Mouse (Mus musculus): ENCODE measurements at regions not wholly inside any gene's neighbourhood (a gene's known extent, or its start where the extent isn't known, plus 50 kb on each side); places are given as distances from the start of the nearest gene placed in this dataset.

DNA sequence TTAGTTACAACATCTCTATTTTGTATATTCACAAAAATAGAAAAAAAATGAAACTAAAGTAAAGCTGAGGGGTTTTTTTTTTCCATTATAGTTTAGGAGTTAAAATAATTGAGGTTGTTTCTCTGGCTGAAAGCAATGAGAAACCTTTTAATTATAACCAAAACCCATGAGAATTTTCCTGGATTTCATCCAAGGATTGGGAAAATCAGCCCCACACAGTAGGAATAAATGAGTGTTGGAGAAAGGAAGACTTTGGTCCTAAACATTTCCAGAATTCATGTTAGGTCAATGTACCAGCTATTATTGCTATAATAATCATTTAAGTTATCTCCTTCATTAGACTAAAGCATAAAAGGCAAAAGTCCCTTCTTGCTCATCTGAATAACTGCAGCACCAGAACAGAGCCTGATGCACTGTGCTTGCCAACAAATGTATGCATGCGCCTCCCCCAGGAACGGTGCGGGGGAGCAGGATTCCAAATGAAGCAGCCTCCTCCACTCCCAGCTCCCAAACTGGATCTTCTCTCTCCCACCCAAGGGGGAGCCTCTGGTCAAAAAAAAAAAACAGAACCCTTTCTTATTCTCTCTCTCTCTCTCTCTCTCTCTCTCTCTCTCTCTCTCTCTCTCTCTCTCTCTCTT lies 153.0 kb downstream of the Galc start:
- Histone ChIP-seq H3K4me1 (ENCODE audit: control insufficient read depth, insufficient read depth, low read length) (no peaks in the 10 kb centered on the region), H3K27ac (ENCODE audit: insufficient read depth, low read depth, low read length) (no peak overlapping the region), H3K36me3 (ENCODE audit: control insufficient read depth, insufficient read depth, low read length) (no peaks in the 10 kb centered on the region), H3K4me3 (ENCODE audit: insufficient read depth, low read depth, low read length) (no peak overlapping the region), H3K27me3 (replicated peaks; ENCODE audit: control insufficient read depth, insufficient read depth, low read length) (no peaks in the 10 kb centered on the region; the same call in 1 of the 2 replicates)
- no peak for DNase-seq
- TF ChIP-seq POLR2A (IDR thresholded peaks at IDR 0.05; ENCODE audit: low read depth, low read length) (no peak), CTCF (conservative IDR thresholded peaks at IDR 0.05; ENCODE audit: insufficient read depth, insufficient read length, low read depth, low read length) (no peak)
- 28% methylated on average over 3 of the region's 3 CpGs for WGBS

DNA sequence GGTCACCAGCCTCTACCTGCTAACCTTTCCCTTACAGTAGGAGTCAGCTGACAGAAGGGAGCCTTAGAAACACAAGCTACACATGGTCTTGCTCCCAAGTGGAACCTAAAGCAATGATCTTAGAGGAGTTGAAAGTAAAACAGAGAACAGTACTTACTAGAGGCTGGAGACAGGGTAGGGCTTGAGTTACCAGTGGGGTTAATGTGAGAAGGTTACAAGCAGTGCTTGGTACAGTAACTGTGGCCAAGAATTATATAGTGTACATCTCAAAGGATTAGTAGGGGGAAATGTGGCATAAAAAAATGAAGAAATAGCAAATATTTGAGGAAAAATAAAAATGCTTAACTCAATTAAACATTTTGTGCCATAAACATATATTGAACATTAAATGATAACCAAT lies 153.5 kb downstream of the Galc start:
- no peak overlapping the region for H3K27ac ChIP-seq (ENCODE audit: insufficient read depth, low read depth, low read length)
- DNase-seq: no peak
- no peak overlapping the region for H3K4me3 ChIP-seq (ENCODE audit: insufficient read depth, low read depth, low read length)
- H3K36me3 ChIP-seq (ENCODE audit: control insufficient read depth, insufficient read depth, low read length): no peaks in the 10 kb centered on the region
- no peaks in the 10 kb centered on the region for H3K4me1 ChIP-seq (ENCODE audit: control insufficient read depth, insufficient read depth, low read length)
- no peak for TF ChIP-seq POLR2A (IDR thresholded peaks at IDR 0.05; ENCODE audit: low read depth, low read length)
- no peak for TF ChIP-seq CTCF (conservative IDR thresholded peaks at IDR 0.05; ENCODE audit: insufficient read depth, insufficient read length, low read depth, low read length)
- no peaks in the 10 kb centered on the region; the same call in 1 of the 2 replicates for H3K27me3 ChIP-seq (replicated peaks; ENCODE audit: control insufficient read depth, insufficient read depth, low read length)

DNA sequence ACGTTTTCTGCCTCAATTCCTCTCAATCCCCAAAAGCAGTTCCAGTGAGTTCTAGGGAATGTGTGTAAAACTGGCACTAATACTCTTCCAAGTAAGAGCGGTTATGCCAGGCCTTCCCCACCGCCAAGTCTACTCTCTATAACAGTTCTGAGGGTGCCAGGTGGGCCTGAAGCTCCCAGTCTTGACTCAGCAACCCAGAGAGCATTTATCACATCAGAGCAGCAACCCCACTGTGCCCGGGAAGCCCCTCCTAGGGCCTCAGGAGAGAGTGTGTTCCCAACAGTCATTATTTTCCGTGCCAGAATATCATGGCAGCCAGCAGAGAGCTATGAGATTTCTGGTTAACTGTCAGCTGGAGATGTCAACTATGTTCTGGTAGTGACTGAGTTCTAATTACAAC lies 169.1 kb downstream of the Galc start:
- WGBS: 71% methylated on average over 5 of the region's 5 CpGs
- no peak for TF ChIP-seq CTCF (conservative IDR thresholded peaks at IDR 0.05; ENCODE audit: insufficient read depth, insufficient read length, low read depth, low read length)
- no peak for TF ChIP-seq POLR2A (IDR thresholded peaks at IDR 0.05; ENCODE audit: low read depth, low read length)
- no peak overlapping the region for H3K4me3 ChIP-seq (ENCODE audit: insufficient read depth, low read depth, low read length)
- H3K4me1 ChIP-seq (ENCODE audit: control insufficient read depth, insufficient read depth, low read length): no peaks in the 10 kb centered on the region
- no peaks in the 10 kb centered on the region for H3K36me3 ChIP-seq (ENCODE audit: control insufficient read depth, insufficient read depth, low read length)
- no peaks in the 10 kb centered on the region for H3K27me3 ChIP-seq (replicated peaks; ENCODE audit: control insufficient read depth, insufficient read depth, low read length)
- no peak for DNase-seq
- no peak overlapping the region for H3K27ac ChIP-seq (ENCODE audit: insufficient read depth, low read depth, low read length)

DNA sequence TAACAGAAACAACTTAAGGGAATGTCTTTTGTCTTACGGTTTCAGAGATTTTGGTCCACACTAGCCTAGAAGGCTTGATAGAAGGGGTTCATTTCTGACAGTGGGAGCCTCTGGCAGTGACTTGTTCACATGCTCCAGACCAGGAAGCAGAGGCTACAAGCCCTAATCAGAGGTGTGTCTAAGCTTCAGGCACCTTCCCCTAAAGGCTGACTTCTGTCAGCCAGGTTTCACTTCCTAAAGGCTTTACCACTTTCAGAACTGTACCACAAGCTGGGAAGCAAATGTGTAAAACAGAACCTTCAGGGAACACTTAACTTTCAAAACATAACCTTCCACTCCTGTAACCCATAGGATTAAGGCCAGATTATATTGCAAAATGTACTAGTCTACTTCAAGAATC lies 180.9 kb downstream of the Galc start:
- Histone ChIP-seq H3K27ac (ENCODE audit: insufficient read depth, low read depth, low read length) (no peak overlapping the region), H3K27me3 (replicated peaks; ENCODE audit: control insufficient read depth, insufficient read depth, low read length) (no peaks in the 10 kb centered on the region), H3K4me3 (ENCODE audit: insufficient read depth, low read depth, low read length) (no peak overlapping the region), H3K4me1 (ENCODE audit: control insufficient read depth, insufficient read depth, low read length) (no peaks in the 10 kb centered on the region), H3K36me3 (ENCODE audit: control insufficient read depth, insufficient read depth, low read length) (no peaks in the 10 kb centered on the region)
- 100% methylated on average over 1 of the region's 1 CpGs for WGBS
- TF ChIP-seq CTCF (conservative IDR thresholded peaks at IDR 0.05; ENCODE audit: insufficient read depth, insufficient read length, low read depth, low read length) (no peak), POLR2A (IDR thresholded peaks at IDR 0.05; ENCODE audit: low read depth, low read length) (no peak)
- DNase-seq: no peak

DNA sequence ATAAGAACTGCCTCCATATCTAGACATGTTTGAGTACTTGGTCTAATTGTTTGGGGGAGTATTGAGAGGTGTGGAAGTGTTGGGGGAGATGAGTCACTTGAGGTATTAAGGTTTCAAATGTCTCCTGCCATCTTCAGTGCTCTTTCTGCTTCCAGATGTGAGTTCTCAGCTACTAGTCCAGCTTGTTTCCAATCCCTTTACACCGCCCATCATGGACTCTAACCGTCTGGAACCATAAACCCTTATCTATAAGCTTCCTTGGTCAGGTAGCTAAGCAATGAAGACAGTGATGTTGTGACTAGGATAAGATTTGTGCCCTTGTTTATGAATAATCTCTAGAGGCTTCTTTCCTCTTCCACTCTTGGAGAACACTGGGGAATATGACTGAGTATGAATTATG lies 183.7 kb downstream of the Galc start:
- TF ChIP-seq POLR2A (IDR thresholded peaks at IDR 0.05; ENCODE audit: low read depth, low read length) (no peak), CTCF (conservative IDR thresholded peaks at IDR 0.05; ENCODE audit: insufficient read depth, insufficient read length, low read depth, low read length) (no peak)
- Histone ChIP-seq H3K36me3 (ENCODE audit: control insufficient read depth, insufficient read depth, low read length) (no peaks in the 10 kb centered on the region), H3K27me3 (replicated peaks; ENCODE audit: control insufficient read depth, insufficient read depth, low read length) (no peaks in the 10 kb centered on the region), H3K27ac (ENCODE audit: insufficient read depth, low read depth, low read length) (no peak overlapping the region), H3K4me1 (ENCODE audit: control insufficient read depth, insufficient read depth, low read length) (no peaks in the 10 kb centered on the region), H3K4me3 (ENCODE audit: insufficient read depth, low read depth, low read length) (no peak overlapping the region)
- 77% methylated on average over 2 of the region's 2 CpGs for whole genome bisulfite sequencing
- DNase-seq: no peak

DNA sequence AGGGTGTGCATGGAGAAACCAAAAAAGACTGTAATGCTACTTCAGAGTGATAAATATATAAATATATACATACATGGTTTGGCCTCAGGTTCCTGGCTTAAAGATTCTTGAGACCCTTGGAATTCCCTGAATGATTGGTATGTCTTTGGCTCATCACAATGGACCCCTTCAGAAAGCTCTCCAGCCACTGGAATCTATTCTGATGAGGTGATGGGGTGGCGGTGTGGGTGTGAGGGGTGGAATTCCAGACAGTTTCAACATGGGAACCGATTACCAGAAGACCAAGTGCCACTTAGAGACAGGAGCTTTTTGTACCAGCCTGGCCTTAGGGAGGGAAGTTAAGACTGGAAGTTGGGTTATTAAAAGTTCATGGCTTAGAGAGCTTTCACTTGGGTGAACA lies 190.1 kb downstream of the Galc start:
- Histone ChIP-seq H3K4me3 (ENCODE audit: insufficient read depth, low read depth, low read length) (no peak overlapping the region), H3K36me3 (ENCODE audit: control insufficient read depth, insufficient read depth, low read length) (no peaks in the 10 kb centered on the region), H3K27me3 (replicated peaks; ENCODE audit: control insufficient read depth, insufficient read depth, low read length) (no peaks in the 10 kb centered on the region), H3K4me1 (ENCODE audit: control insufficient read depth, insufficient read depth, low read length) (no peaks in the 10 kb centered on the region), H3K27ac (ENCODE audit: insufficient read depth, low read depth, low read length) (no peak overlapping the region)
- TF ChIP-seq POLR2A (IDR thresholded peaks at IDR 0.05; ENCODE audit: low read depth, low read length) (no peak), CTCF (conservative IDR thresholded peaks at IDR 0.05; ENCODE audit: insufficient read depth, insufficient read length, low read depth, low read length) (no peak)
- no peak for DNase-seq
- WGBS: 76% methylated on average over 2 of the region's 2 CpGs

DNA sequence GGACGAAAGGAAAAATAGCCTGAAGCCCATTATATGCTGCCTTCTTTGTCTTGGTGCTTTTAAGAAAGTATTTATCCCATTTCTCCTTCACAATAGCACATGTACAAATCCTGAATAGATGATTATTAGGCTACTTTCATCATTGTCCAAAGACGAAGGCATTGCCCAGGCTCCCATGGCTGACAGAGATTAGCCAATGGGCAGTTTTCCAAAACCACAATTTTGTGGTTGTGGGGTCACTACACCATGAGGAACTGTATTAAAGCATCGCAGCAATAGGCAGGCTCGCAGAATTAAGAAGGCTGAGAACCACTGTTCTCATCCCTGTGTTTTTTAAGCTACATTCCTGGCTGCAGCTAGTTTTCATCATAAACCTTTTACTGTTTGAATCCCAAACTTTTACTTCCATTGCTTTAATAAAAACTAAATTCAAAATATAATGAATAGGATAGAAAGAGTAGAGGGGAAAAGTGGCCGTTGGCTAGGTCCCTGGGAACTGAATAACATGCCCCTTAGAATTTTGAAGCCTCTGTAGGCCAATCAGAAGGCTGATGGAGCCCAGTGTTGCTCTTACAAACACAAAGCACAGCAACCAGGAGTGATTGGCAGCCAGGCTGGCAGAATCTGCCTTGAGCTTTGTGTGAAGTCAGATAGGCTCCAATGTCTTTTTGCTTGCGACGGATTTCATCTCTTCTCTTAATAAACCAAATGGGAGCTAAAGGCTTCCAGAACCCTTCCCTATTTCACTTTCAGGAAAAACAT lies 199.7 kb downstream of the Galc start:
- DNase-seq: no peak
- 83% methylated on average over 7 of the region's 7 CpGs for WGBS
- no peaks in the 10 kb centered on the region for H3K27me3 ChIP-seq (replicated peaks; ENCODE audit: control insufficient read depth, insufficient read depth, low read length)
- H3K36me3 ChIP-seq (ENCODE audit: control insufficient read depth, insufficient read depth, low read length): no peaks in the 10 kb centered on the region
- H3K4me1 ChIP-seq (ENCODE audit: control insufficient read depth, insufficient read depth, low read length): no peaks in the 10 kb centered on the region
- TF ChIP-seq CTCF (conservative IDR thresholded peaks at IDR 0.05; ENCODE audit: insufficient read depth, insufficient read length, low read depth, low read length) (no peak), POLR2A (IDR thresholded peaks at IDR 0.05; ENCODE audit: low read depth, low read length) (no peak)
- no peak overlapping the region for H3K4me3 ChIP-seq (ENCODE audit: insufficient read depth, low read depth, low read length)
- H3K27ac ChIP-seq (ENCODE audit: insufficient read depth, low read depth, low read length): no peak overlapping the region
